26 mouse cellular contexts compared by ENCODE assay signal in genomic region chr9:35544666-35545065, GRCm38 (mm10). TPM values are rescaled to one million over a fixed set of nuclear protein-coding genes. Genes with fewer than 3 reads are reported as not detected.
DNase-seq lines count a peak whose midpoint lies in the region; ATAC-seq lines count a peak whose summit lies in the region.
"Had no signal": no experiment of that assay in that cellular context is flagged by ENCODE, and none has a peak within 500 bp of the region (broad histone marks: within the 10 kb centered on the region; RNA-seq: fewer than 3 reads in every experiment).

No protein-coding gene starts in this region.

- no peaks in the 10 kb centered on the region for H3K4me1 ChIP-seq in heart, embryonic 16.5 days (ENCODE audit: control insufficient read depth, insufficient read depth, low read length)
- H3K4me1 ChIP-seq in heart, embryonic 10.5 days: no peaks in the 10 kb centered on the region
- no peaks in the 10 kb centered on the region for H3K4me1 ChIP-seq in kidney, embryonic 16.5 days (ENCODE audit: insufficient read depth, low read length)
- H3K4me1 ChIP-seq in neural tube, embryonic 11.5 days (ENCODE audit: control insufficient read depth, insufficient read depth, low read length): no peaks in the 10 kb centered on the region
- H3K4me1 ChIP-seq: embryonic facial prominence, embryonic 13.5 days; forebrain, embryonic 12.5 days; limb, embryonic 13.5 days; stomach, embryonic 15.5 days had no signal

- H3K27ac ChIP-seq in heart, embryonic 16.5 days (ENCODE audit: low read length): no peak overlapping the region
- no peak overlapping the region for H3K27ac ChIP-seq in heart, embryonic 10.5 days
- H3K27ac ChIP-seq in kidney, embryonic 16.5 days (ENCODE audit: low read length): no peak overlapping the region
- no peak overlapping the region for H3K27ac ChIP-seq in neural tube, embryonic 11.5 days (ENCODE audit: low read depth, low read length)
- H3K27ac ChIP-seq: embryonic facial prominence, embryonic 13.5 days; forebrain, embryonic 12.5 days; heart, adult 2 months; hindbrain, embryonic 14.5 days; limb, embryonic 13.5 days; liver, embryonic 14.5 days; stomach, embryonic 15.5 days had no signal

- H3K4me3 ChIP-seq in heart, embryonic 16.5 days (ENCODE audit: low read length): no peak overlapping the region
- no peak overlapping the region for H3K4me3 ChIP-seq in heart, embryonic 10.5 days
- H3K4me3 ChIP-seq in kidney, embryonic 16.5 days (ENCODE audit: low read length): no peak overlapping the region
- H3K4me3 ChIP-seq in neural tube, embryonic 11.5 days (ENCODE audit: low read depth, low read length): no peak overlapping the region
- H3K4me3 ChIP-seq: embryonic facial prominence, embryonic 13.5 days; erythroblast, embryonic 14.5 days; forebrain, embryonic 12.5 days; heart, adult 2 months; limb, embryonic 13.5 days; stomach, embryonic 15.5 days had no signal

- no peak overlapping the region for H3K4me2 ChIP-seq in heart, embryonic 16.5 days (ENCODE audit: low read depth, low read length)
- H3K4me2 ChIP-seq in kidney, embryonic 16.5 days (replicated peaks; ENCODE audit: low read depth, low read length): no peak overlapping the region
- H3K4me2 ChIP-seq in neural tube, embryonic 11.5 days (ENCODE audit: low read depth): no peak overlapping the region
- H3K4me2 ChIP-seq: embryonic facial prominence, embryonic 13.5 days; forebrain, embryonic 12.5 days; hindbrain, embryonic 14.5 days; limb, embryonic 13.5 days; lung, embryonic 14.5 days; stomach, embryonic 15.5 days had no signal

- H3K27me3 ChIP-seq in heart, embryonic 16.5 days (ENCODE audit: control insufficient read depth, insufficient read depth, low read length): no peaks in the 10 kb centered on the region
- no peaks in the 10 kb centered on the region for H3K27me3 ChIP-seq in heart, embryonic 10.5 days (ENCODE audit: insufficient read depth, poor library complexity, severe bottlenecking)
- no peaks in the 10 kb centered on the region for H3K27me3 ChIP-seq in kidney, embryonic 16.5 days (ENCODE audit: insufficient read depth, low read length)
- no peaks in the 10 kb centered on the region for H3K27me3 ChIP-seq in neural tube, embryonic 11.5 days (ENCODE audit: control insufficient read depth, insufficient read depth, low read length)
- H3K27me3 ChIP-seq: embryonic facial prominence, embryonic 13.5 days; forebrain, embryonic 12.5 days; limb, embryonic 13.5 days; stomach, embryonic 15.5 days had no signal

- no peaks in the 10 kb centered on the region for H3K9me3 ChIP-seq in heart, embryonic 16.5 days (replicated peaks; ENCODE audit: control insufficient read depth, low read length)
- H3K9me3 ChIP-seq in heart, embryonic 10.5 days: no peaks in the 10 kb centered on the region
- H3K9me3 ChIP-seq in kidney, embryonic 16.5 days (ENCODE audit: low read length): no peaks in the 10 kb centered on the region
- H3K9me3 ChIP-seq in neural tube, embryonic 11.5 days (ENCODE audit: control insufficient read depth, low read length): no peaks in the 10 kb centered on the region
- H3K9me3 ChIP-seq: embryonic facial prominence, embryonic 13.5 days; forebrain, embryonic 12.5 days; limb, embryonic 13.5 days; stomach, embryonic 15.5 days had no signal

- 0 out of 2 replicates have a peak, but pooled peaks have one; percentile 28 for ATAC-seq in heart, embryonic 16.5 days (replicated peaks; ENCODE audit: extremely low read depth, insufficient read depth, low FRiP score)
- ATAC-seq in kidney, embryonic 16.5 days (ENCODE audit: low FRiP score, low TSS enrichment): no peak
- ATAC-seq in neural tube, embryonic 11.5 days (ENCODE audit: insufficient read depth, low FRiP score, low TSS enrichment): 0 out of 2 replicates have a peak, but pooled peaks have one; percentile 42
- ATAC-seq: inflammation-experienced regulatory T-cells, adult 6 months had no signal

- DNase-seq in heart, embryonic 10.5 days (ENCODE audit: low spot score): no peak
- DNase-seq in kidney, adult 9 months: peak; percentile 24
- DNase-seq in neural tube, embryonic 11.5 days (ENCODE audit: low spot score): no peak
- DNase-seq in neural tube, embryonic 10.5 days (ENCODE audit: extremely low spot score, low spot score): no peak
- DNase-seq: adrenal gland, adult 8-10 months; cerebellum, adult 2 months; cerebellum, postnatal 36 days; embryo, embryonic 11 days; lung, embryonic 14.5 days; lung, postnatal 4 days; midbrain, embryonic 14.5 days; right cerebral cortex, adult 18-20 months; right cerebral cortex, postnatal 4 days; thymus, postnatal 25 days had no signal

- H3K36me3 ChIP-seq in heart, embryonic 16.5 days (ENCODE audit: control insufficient read depth, insufficient read depth): no peaks in the 10 kb centered on the region
- no peaks in the 10 kb centered on the region for H3K36me3 ChIP-seq in heart, embryonic 10.5 days
- no peaks in the 10 kb centered on the region for H3K36me3 ChIP-seq in kidney, embryonic 16.5 days (ENCODE audit: insufficient read depth, low read length)
- no peaks in the 10 kb centered on the region for H3K36me3 ChIP-seq in neural tube, embryonic 11.5 days (ENCODE audit: control insufficient read depth, insufficient read depth, low read length)
- H3K36me3 ChIP-seq: embryonic facial prominence, embryonic 13.5 days; limb, embryonic 13.5 days; stomach, embryonic 15.5 days had no signal

- WGBS in heart, embryonic 16.5 days: 63% methylated on average over 2 of the region's 2 CpGs
- 79% methylated on average over 2 of the region's 2 CpGs for WGBS in heart, embryonic 10.5 days
- WGBS in kidney, embryonic 16.5 days: 40% methylated on average over 2 of the region's 2 CpGs
- 21% methylated on average over 2 of the region's 2 CpGs for whole genome bisulfite sequencing in neural tube, embryonic 11.5 days

- H3K9ac ChIP-seq in heart, embryonic 16.5 days (ENCODE audit: low read length): no peak overlapping the region
- H3K9ac ChIP-seq in kidney, embryonic 16.5 days (replicated peaks; ENCODE audit: low read length): no peak overlapping the region
- no peak overlapping the region for H3K9ac ChIP-seq in neural tube, embryonic 11.5 days (ENCODE audit: low read length)
- H3K9ac ChIP-seq: embryonic facial prominence, embryonic 13.5 days; forebrain, embryonic 12.5 days; hindbrain, embryonic 14.5 days; limb, embryonic 13.5 days; liver, embryonic 14.5 days; lung, embryonic 14.5 days; stomach, embryonic 15.5 days had no signal

RNA-seq across cellular contexts. Expression of gene Ddx25, which starts 13.7 kb away (rescaled TPM):
- 0.57 and 0.63 TPM in 2 replicates for polyA plus RNA-seq in heart, embryonic 16.5 days (2015; fragmentation: Nextera tagmentation; extraction: Ambion mirVana)
- 2.8 and 3.6 TPM in 2 replicates for polyA plus RNA-seq in heart, embryonic 10.5 days (2016; fragmentation: Nextera tagmentation; extraction: Ambion mirVana)
- polyA plus RNA-seq in kidney, embryonic 16.5 days (2015; fragmentation: Nextera tagmentation; extraction: Ambion mirVana): 2.3 TPM in 2 replicates
- 11.3 and 11.4 TPM in 2 replicates for polyA plus RNA-seq in neural tube, embryonic 11.5 days (2014; fragmentation: Nextera tagmentation; extraction: Ambion mirVana)
- polyA plus RNA-seq: erythroblast, embryonic 14.5 days had no signal

RNA-seq across cellular contexts. Expression of gene Pus3, which starts 13.7 kb away (rescaled TPM):
- polyA plus RNA-seq in heart, embryonic 16.5 days (2015; fragmentation: Nextera tagmentation; extraction: Ambion mirVana): 13.6 and 14.3 TPM in 2 replicates
- 15.5 and 17.3 TPM in 2 replicates for polyA plus RNA-seq in heart, embryonic 10.5 days (2016; fragmentation: Nextera tagmentation; extraction: Ambion mirVana)
- polyA plus RNA-seq in kidney, embryonic 16.5 days (2015; fragmentation: Nextera tagmentation; extraction: Ambion mirVana): 20.6 and 24.0 TPM in 2 replicates
- 19.6 and 20.9 TPM in 2 replicates for polyA plus RNA-seq in neural tube, embryonic 11.5 days (2014; fragmentation: Nextera tagmentation; extraction: Ambion mirVana)

RNA-seq across cellular contexts. Expression of gene Pate2, which starts 25.4 kb away (rescaled TPM):
- polyA plus RNA-seq in heart, embryonic 16.5 days (2015; fragmentation: Nextera tagmentation; extraction: Ambion mirVana): 0.37 and 0.53 TPM in 2 replicates
- 0.48 and 0.51 TPM in 2 replicates for polyA plus RNA-seq in heart, embryonic 10.5 days (2016; fragmentation: Nextera tagmentation; extraction: Ambion mirVana)
- polyA plus RNA-seq in kidney, embryonic 16.5 days (2015; fragmentation: Nextera tagmentation; extraction: Ambion mirVana): 0.57 and 0.84 TPM in 2 replicates
- polyA plus RNA-seq in neural tube, embryonic 11.5 days (2014; fragmentation: Nextera tagmentation; extraction: Ambion mirVana): 0.53 and 0.66 TPM in 2 replicates
- polyA plus RNA-seq: inflammation-experienced regulatory T-cells, adult 6 months had no signal

RNA-seq across cellular contexts. Expression of gene Hyls1, which starts 25.5 kb away (rescaled TPM):
- 14.4 and 14.5 TPM in 2 replicates for polyA plus RNA-seq in heart, embryonic 16.5 days (2015; fragmentation: Nextera tagmentation; extraction: Ambion mirVana)
- polyA plus RNA-seq in heart, embryonic 10.5 days (2016; fragmentation: Nextera tagmentation; extraction: Ambion mirVana): 12.4 and 13.8 TPM in 2 replicates
- polyA plus RNA-seq in kidney, embryonic 16.5 days (2015; fragmentation: Nextera tagmentation; extraction: Ambion mirVana): 15.3 and 16.4 TPM in 2 replicates
- polyA plus RNA-seq in neural tube, embryonic 11.5 days (2014; fragmentation: Nextera tagmentation; extraction: Ambion mirVana): 28.1 and 28.8 TPM in 2 replicates

RNA-seq across cellular contexts. Expression of gene Gm1113, which starts 26.6 kb away (rescaled TPM):
- polyA plus RNA-seq in heart, embryonic 16.5 days (2015; fragmentation: Nextera tagmentation; extraction: Ambion mirVana): not detected in 2 replicates
- not detected in 2 replicates for polyA plus RNA-seq in heart, embryonic 10.5 days (2016; fragmentation: Nextera tagmentation; extraction: Ambion mirVana)
- not detected in 2 replicates for polyA plus RNA-seq in kidney, embryonic 16.5 days (2015; fragmentation: Nextera tagmentation; extraction: Ambion mirVana)
- polyA plus RNA-seq in neural tube, embryonic 11.5 days (2014; fragmentation: Nextera tagmentation; extraction: Ambion mirVana): not detected in 2 replicates
- polyA plus RNA-seq: cerebellum, adult 2 months; embryonic facial prominence, embryonic 13.5 days; erythroblast, embryonic 14.5 days; forebrain, embryonic 12.5 days; heart, adult 2 months; hindbrain, embryonic 14.5 days; inflammation-experienced regulatory T-cells, adult 6 months; limb, embryonic 13.5 days; liver, embryonic 14.5 days; lung, embryonic 14.5 days; midbrain, embryonic 14.5 days; neural tube, embryonic 14.5 days; stomach, embryonic 15.5 days had no signal
